Mouse (Mus musculus) C2C12 (cell line): ENCODE measurements around the gene Tsen15.

ENCODE experiments used
- CTCF ChIP-seq: IDR thresholded peaks from one replicate; pipeline ENCODE4 v1.5.1; 2011; ENCODE audit not compliant: control insufficient read depth, insufficient read depth, insufficient read length
- FOSL1 ChIP-seq: IDR thresholded peaks from one replicate; pipeline ENCODE4 v1.8.0; 2011; ENCODE audit warnings: mild to moderate bottlenecking, low read length; ENCODE audit not compliant: poor library complexity, insufficient read depth, severe bottlenecking
- MAX ChIP-seq: IDR thresholded peaks from one replicate; pipeline ENCODE4 v1.6.1; 2011; ENCODE audit warnings: mild to moderate bottlenecking, control low read depth
- USF1 ChIP-seq: IDR thresholded peaks from one replicate; pipeline ENCODE4 v1.6.1; 2011; ENCODE audit warnings: low read depth, mild to moderate bottlenecking, control low read depth, moderate library complexity

DNA sequence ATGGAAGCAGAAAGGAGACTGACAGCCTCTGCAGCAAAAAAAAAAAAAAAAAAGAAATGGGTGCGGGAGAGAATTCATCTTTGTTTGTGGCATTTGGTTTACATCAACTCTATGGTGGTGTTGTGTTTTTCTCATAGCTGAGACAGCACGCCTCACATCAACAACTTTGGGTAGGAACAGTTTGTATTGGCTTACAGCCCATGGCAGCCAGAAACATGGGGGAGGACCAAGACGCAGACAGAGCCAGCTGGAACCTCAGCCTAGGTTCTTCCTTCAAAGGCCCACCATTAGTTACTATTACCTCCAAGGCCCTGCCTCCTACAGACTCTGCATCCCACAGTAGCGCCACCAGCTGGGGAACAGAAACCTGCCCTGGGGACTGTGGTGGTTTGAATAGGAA lies 29.8 kb downstream of the Tsen15 start:
- TF ChIP-seq FOSL1: no peak
- TF ChIP-seq CTCF: no peak
- no peak for TF ChIP-seq MAX
- TF ChIP-seq USF1: no peak
